Mouse (Mus musculus) embryonic facial prominence, embryonic 12.5 days (tissue): Measurements from ENCODE around the gene Icam1. TPM values are rescaled to one million over a fixed set of nuclear protein-coding genes. Genes with fewer than 3 reads are reported as not detected.
"Not testable (repeated sequence)": the region's sequence is repeated elsewhere in the genome, so short reads cannot be mapped to it uniquely, and the experiment has no call there.

Experiments
- ATAC-seq: fragments of 200-750 bp; cut with Nextera tagmentation; 2 replicates; pipeline ENCODE4 v1.8.0; 2017; ENCODE audit not compliant: insufficient number of reproducible peaks, insufficient read depth, low FRiP score, low TSS enrichment
- H3K27ac ChIP-seq: fragments of 300-500 bp; sonication (generic); 2 replicates; pipeline ENCODE4 v1.5.1; 2016; ENCODE audit warnings: mild to moderate bottlenecking
- H3K27me3 ChIP-seq: fragments of 300-500 bp; sonication (generic); 2 replicates; pipeline ENCODE4 v1.6.1; 2016; ENCODE audit warnings: mild to moderate bottlenecking, moderate library complexity
- H3K36me3 ChIP-seq: fragments of 300-500 bp; sonication (generic); 2 replicates; pipeline ENCODE4 v1.6.1; 2016; ENCODE audit warnings: mild to moderate bottlenecking
- H3K4me1 ChIP-seq: fragments of 300-500 bp; sonication (generic); 2 replicates; pipeline ENCODE4 v1.6.1; 2016
- H3K4me2 ChIP-seq: fragments of 300-500 bp; sonication (generic); replicated peaks from 2 replicates; pipeline ENCODE4 v1.6.1; 2016; ENCODE audit warnings: mild to moderate bottlenecking, moderate library complexity
- H3K4me3 ChIP-seq: fragments of 300-500 bp; sonication (generic); 2 replicates; pipeline ENCODE4 v1.5.1; 2016; ENCODE audit warnings: mild to moderate bottlenecking
- H3K9ac ChIP-seq: fragments of 300-500 bp; sonication (generic); 2 replicates; pipeline ENCODE4 v1.6.1; 2016; ENCODE audit warnings: mild to moderate bottlenecking, moderate library complexity
- H3K9me3 ChIP-seq: fragments of 300-500 bp; sonication (generic); 2 replicates; pipeline ENCODE4 v1.6.1; 2016; ENCODE audit warnings: mild to moderate bottlenecking, moderate library complexity
- WGBS: fragments of 180-500 bp; shearing (Covaris S2); methylation state at CpG from one replicate; pipeline ENCODE4 v1.1.7; 2016; 5-methylcytosine and 5-hydroxymethylcytosine counted together
- polyA plus RNA-seq: library from polyadenylated mRNA; unstranded; fragments of >200 nt; fragmentation: Nextera tagmentation; extraction: Ambion mirVana; gene quantifications from 2 replicates; pipeline ENCODE4 v1.2.1, GENCODE M21; 2016

The Icam1 gene
- polyA plus RNA-seq, 1 experiment from 2014 or later = 9.0 TPM

DNA sequence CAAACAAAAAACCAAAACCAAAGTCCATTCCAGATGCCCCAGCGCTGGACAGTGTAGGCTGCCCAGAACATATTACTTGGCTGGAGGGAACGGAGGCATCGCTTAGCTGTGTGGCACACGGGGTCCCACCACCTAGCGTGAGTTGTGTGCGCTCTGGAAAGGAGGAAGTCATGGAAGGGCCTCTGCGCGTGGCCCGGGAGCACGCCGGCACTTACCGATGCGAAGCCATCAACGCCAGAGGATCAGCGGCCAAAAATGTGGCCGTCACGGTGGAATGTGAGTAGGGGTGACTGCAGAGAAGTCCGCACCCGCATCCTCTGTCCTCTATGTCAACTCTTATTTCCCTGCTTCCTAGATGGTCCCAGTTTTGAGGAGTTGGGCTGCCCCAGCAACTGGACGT lies 20.4 kb downstream of the Icam1 start:
- no peak for ATAC-seq
- Histone ChIP-seq H3K4me2 (peak overlapping the region; percentile 64; the same call in 1 of the 2 replicates), H3K36me3 (no peaks in the 10 kb centered on the region), H3K27me3 (peaks cover 95% of the 10 kb centered on the region), H3K4me3 (no peak overlapping the region; the same call in 1 of the 2 replicates), H3K9ac (no peak overlapping the region), H3K9me3 (peaks cover 7% of the 10 kb centered on the region; the same call in 1 of the 2 replicates), H3K4me1 (peaks cover 47% of the 10 kb centered on the region), H3K27ac (no peak overlapping the region)
- 7% methylated on average over 20 of the region's 20 CpGs for WGBS

DNA sequence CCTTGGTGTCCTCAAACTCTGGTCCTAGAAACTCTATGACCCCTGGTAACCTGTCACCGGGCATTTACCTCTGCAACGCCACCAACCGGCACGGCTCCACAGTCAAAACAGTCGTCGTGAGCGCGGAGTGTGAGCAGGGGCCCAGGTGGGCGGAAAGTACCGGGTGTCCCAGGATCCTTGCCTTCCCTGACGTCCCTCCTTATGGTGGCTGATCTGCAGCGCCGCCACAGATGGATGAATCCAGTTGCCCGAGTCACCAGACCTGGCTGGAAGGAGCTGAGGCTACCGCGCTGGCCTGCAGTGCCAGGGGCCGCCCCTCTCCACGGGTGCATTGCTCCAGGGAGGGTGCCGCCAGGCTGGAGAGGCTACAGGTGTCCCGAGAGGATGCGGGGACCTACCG lies 20.9 kb downstream of the Icam1 start:
- Histone ChIP-seq H3K4me3 (peak overlapping the region; percentile 37; the same call in 1 of the 2 replicates), H3K27ac (no peak overlapping the region), H3K4me2 (peak overlapping the region; percentile 64), H3K9ac (no peak overlapping the region), H3K27me3 (peaks cover 95% of the 10 kb centered on the region), H3K4me1 (peaks cover 46% of the 10 kb centered on the region), H3K36me3 (no peaks in the 10 kb centered on the region), H3K9me3 (peaks cover 7% of the 10 kb centered on the region; the same call in 1 of the 2 replicates)
- under 1% methylated on average over 22 of the region's 22 CpGs for WGBS
- no peak for ATAC-seq

DNA sequence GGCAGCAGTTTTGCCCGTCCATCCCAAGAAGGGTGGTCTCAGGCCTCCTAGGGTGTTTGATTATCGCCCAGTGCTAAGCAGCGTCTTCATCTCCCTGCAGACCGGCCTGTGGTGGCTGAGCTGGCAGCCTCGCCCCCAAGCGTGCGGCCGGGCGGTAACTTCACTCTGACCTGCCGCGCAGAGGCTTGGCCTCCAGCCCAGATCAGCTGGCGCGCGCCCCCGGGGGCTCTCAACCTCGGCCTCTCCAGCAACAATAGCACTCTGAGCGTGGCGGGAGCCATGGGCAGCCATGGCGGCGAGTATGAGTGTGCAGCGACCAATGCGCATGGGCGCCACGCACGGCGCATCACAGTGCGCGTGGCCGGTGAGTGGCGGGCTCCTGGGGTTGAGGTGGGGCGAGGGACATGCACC lies 21.7 kb downstream of the Icam1 start:
- ATAC-seq = no peak

DNA sequence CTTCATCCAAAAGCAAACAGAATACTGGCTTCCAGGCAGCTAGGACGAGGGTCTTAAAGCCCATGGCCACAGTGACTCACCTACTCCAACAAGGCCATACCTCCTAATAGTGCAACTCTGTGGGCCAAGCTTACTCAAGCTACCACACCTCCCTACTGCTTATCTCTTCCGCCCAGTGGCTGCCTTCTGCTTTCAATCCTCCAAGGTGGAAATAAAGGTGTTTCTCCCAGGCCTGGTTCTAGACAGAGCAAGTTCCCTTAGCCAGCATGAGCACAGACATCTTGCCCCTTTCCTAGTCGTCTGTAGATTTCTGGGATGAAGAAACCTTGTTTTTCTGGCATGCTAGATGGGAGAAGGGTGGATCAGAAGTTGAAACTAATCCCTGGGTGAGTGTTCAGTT lies 24.0 kb downstream of the Icam1 start:
- Histone ChIP-seq H3K27me3 (peaks cover 66% of the 10 kb centered on the region), H3K9ac (no peak overlapping the region), H3K27ac (no peak overlapping the region), H3K4me2 (no peak overlapping the region), H3K36me3 (no peaks in the 10 kb centered on the region), H3K9me3 (peaks cover 7% of the 10 kb centered on the region; the same call in 1 of the 2 replicates), H3K4me3 (no peak overlapping the region), H3K4me1 (peaks cover 23% of the 10 kb centered on the region; the same call in 1 of the 2 replicates)
- no peak for ATAC-seq
- WGBS = 70% methylated on average over 3 of the region's 3 CpGs

More for the DNA sequence above, 21.7 kb downstream of the Icam1 start:
- Histone ChIP-seq H3K4me2 (peak overlapping the region; percentile 64), H3K9ac (peak overlapping the region; percentile 41; the same call in 1 of the 2 replicates), H3K27me3 (peaks cover 87% of the 10 kb centered on the region), H3K4me1 (peaks cover 38% of the 10 kb centered on the region; the same call in 1 of the 2 replicates), H3K9me3 (peaks cover 7% of the 10 kb centered on the region; the same call in 1 of the 2 replicates), H3K36me3 (no peaks in the 10 kb centered on the region), H3K27ac (no peak overlapping the region), H3K4me3 (peak overlapping the region; percentile 37)
- WGBS = 3% methylated on average over 31 of the region's 31 CpGs

DNA sequence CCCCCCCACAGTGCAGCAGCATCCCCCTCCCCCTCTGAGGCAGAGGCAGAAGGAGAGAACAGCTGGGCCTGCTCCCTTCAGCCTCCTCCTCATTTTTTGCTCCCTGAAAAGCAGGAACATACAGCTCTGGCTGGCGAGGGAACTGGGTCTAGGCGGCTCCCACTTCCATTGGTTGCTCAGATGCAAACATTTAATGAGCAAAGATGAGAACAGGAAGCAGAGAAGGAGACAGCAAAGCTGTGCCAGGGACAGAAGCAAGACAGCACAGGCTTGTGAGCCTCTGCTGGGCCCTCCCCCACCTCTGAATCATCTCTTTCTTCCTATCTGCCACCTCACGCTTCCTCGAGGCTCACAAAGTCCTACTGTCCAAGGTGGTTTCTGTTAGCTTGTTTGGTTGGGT lies 25.5 kb downstream of the Icam1 start:
- ATAC-seq = no peak
- H3K4me1 ChIP-seq = peaks cover 23% of the 10 kb centered on the region; the same call in 1 of the 2 replicates
- H3K9me3 ChIP-seq = peaks cover 7% of the 10 kb centered on the region; the same call in 1 of the 2 replicates
- WGBS = 34% methylated on average over 4 of the region's 4 CpGs
- no peak overlapping the region for H3K27ac ChIP-seq
- H3K4me3 ChIP-seq = no peak overlapping the region
- peaks cover 52% of the 10 kb centered on the region for H3K27me3 ChIP-seq
- no peak overlapping the region for H3K4me2 ChIP-seq
- H3K36me3 ChIP-seq = no peaks in the 10 kb centered on the region
- H3K9ac ChIP-seq = no peak overlapping the region

DNA sequence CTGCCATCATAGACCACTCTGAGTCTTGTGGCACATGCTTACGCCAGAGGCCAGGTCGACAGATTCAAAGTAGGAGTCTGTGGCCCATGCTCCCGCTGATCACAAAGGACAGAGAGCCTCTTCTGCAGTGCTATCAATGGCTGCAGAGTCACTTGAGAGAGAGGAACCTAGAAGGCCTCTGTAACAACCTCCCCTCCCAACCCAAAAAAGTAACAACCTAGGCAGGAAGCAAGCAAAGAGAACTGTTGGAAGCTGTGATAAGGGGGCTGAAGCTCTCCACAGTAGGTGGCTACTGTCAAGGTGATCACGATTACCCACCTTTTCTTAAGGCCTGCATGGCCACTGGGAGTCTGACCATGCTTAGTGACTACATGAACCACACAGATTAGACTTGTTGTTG lies 27.8 kb downstream of the Icam1 start:
- Histone ChIP-seq H3K36me3 (no peaks in the 10 kb centered on the region), H3K27me3 (peaks cover 31% of the 10 kb centered on the region), H3K4me2 (no peak overlapping the region), H3K27ac (no peak overlapping the region), H3K9me3 (peaks cover 7% of the 10 kb centered on the region; the same call in 1 of the 2 replicates), H3K4me3 (no peak overlapping the region), H3K4me1 (peaks cover 7% of the 10 kb centered on the region; the same call in 1 of the 2 replicates), H3K9ac (no peak overlapping the region)
- WGBS = 91% methylated on average over 4 of the region's 4 CpGs
- ATAC-seq = no peak

DNA sequence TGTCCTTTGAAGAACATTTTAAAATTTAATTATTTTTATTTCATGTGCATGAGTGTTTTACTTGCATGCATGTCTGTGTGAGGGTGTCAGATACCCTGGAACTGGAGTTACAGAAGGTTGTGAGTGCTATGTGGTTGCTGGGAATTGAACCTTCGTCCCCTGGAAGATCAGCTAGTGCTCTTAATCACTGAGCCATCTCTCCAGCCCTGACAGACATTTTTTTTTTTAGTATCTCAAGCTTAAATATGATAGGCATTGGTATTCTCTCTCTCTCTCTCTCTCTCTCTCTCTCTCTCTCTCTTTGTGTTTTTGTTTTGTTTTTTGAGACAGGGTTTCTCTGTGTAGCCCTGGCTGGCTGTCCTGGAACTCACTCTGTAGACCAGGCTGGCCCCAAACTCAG lies 29.0 kb downstream of the Icam1 start:
- not testable (repeated sequence) for H3K9ac ChIP-seq, H3K27ac ChIP-seq, ATAC-seq, H3K4me2 ChIP-seq, H3K4me1 ChIP-seq, H3K9me3 ChIP-seq, H3K4me3 ChIP-seq, H3K36me3 ChIP-seq
- WGBS = 58% methylated on average over 1 of the region's 1 CpGs
- peaks cover 19% of the 10 kb centered on the region for H3K27me3 ChIP-seq

DNA sequence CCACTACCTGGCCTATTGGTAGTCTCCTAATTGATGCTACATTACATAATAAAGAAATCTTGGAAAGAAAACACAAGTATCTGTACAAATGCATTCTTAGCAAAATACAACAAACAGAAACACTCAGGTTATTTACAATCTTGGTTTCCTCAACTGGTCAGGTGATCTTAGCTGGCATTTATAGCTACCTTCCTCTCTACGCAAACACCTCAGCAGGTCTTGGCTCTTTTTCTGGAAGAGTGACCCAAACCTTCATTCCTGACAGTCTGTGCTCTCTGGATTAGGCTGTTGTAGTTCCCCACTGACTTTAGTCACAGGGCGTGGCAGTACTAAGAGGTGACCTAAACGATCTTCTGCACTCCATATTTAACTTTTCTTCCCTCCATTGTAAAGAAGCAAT lies 29.4 kb downstream of the Icam1 start:
- Histone ChIP-seq H3K4me1 (peaks cover 7% of the 10 kb centered on the region; the same call in 1 of the 2 replicates), H3K4me2 (no peak overlapping the region), H3K27ac (no peak overlapping the region), H3K4me3 (no peak overlapping the region), H3K27me3 (peaks cover 14% of the 10 kb centered on the region), H3K36me3 (no peaks in the 10 kb centered on the region), H3K9me3 (no peaks in the 10 kb centered on the region), H3K9ac (no peak overlapping the region)
- 79% methylated on average over 3 of the region's 3 CpGs for WGBS
- no peak for ATAC-seq

DNA sequence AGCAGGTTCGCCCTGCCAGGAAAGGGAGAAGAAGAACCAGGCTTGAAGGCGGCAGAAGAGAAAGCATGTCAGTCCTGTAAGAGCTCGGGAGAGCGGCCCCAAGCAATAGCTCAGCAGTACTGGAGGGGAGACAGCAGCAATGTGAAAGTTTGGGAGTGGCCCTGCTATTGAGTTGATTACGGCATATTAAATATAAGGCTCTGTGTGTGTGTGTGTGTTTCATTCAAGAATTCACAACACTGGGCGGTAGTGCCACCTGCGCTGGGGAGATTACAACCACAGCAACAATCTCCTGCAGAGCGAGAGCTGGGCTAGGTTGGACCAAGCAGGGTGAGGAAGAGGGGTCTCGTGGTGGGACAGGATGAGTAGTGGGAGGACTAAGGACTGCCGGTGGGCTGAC lies 35.8 kb downstream of the Icam1 start:
- H3K4me1 ChIP-seq = no peaks in the 10 kb centered on the region
- H3K9me3 ChIP-seq = no peaks in the 10 kb centered on the region
- no peak for ATAC-seq
- H3K27me3 ChIP-seq = no peaks in the 10 kb centered on the region
- no peak overlapping the region for H3K4me3 ChIP-seq
- H3K9ac ChIP-seq = no peak overlapping the region
- no peak overlapping the region for H3K27ac ChIP-seq
- no peaks in the 10 kb centered on the region for H3K36me3 ChIP-seq
- H3K4me2 ChIP-seq = no peak overlapping the region
- WGBS = 68% methylated on average over 10 of the region's 10 CpGs

DNA sequence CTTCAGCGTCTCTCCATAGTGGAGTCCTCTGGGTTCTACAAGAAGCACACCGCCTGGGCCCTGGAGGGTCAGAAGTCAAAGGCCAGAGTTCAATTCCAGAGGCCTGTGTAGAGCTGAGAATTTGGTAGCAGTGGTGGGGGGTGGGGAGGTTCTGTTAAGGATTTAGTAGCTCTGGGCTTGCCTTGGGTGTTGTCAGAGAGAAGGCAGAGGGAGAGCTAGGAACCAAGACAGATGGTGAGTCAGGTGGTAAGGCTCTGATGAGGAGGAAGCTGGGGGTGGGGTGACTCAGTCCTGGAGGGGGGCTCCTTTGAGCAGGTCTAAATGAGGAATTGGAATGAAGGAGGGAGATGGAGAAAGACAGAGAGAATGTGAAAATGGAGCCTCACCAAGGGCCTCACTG lies 47.1 kb downstream of the Icam1 start:
- Histone ChIP-seq H3K9me3 (no peaks in the 10 kb centered on the region), H3K36me3 (peaks cover 33% of the 10 kb centered on the region), H3K27ac (no peak overlapping the region), H3K4me2 (no peak overlapping the region), H3K4me3 (no peak overlapping the region), H3K27me3 (no peaks in the 10 kb centered on the region), H3K9ac (no peak overlapping the region), H3K4me1 (no peaks in the 10 kb centered on the region)
- ATAC-seq = no peak
- 66% methylated on average over 2 of the region's 2 CpGs for WGBS

DNA sequence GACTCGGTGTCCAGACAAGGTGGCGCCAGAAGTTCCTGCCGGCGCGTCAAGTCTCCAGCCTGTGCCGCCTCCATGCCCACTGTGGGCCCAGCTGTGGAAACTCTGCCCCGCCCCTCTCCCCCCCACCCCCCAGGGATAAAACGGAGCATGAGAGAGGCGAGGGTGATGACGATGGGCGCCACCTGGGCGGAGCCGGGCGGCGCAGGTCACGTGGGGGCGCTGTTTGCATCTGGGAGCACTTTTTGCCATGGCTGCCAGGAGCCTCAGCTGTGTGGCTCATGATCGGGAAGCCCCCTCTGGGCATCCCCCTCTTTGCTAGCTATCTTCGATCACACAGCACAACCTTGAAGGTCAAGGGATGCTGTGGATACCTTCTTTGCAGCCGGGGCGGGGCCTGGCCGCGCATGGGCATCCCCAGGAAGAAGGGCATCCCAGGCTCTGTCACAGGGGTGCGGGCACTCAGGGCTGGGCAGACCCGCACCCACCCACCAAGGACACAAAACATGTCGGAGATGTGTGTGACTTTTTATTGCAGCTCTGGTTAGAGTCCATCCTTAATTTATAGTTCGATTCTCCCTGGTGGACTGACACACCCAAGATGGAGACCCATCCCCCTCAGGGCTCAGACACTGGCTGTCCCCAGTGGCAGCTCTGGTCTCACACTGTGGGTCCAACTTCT lies 51.4 kb downstream of the Icam1 start, which contains the start of gene Zglp1:
TSS of gene Zglp1 (minus strand) at position 88 of the 679 bp plus-strand sequence.
- Histone ChIP-seq H3K27me3 (no peaks in the 10 kb centered on the region), H3K4me1 (peaks cover under 1% of the 10 kb centered on the region; the same call in 1 of the 2 replicates), H3K27ac (no peak within 1 kb of the TSS), H3K9me3 (no peaks in the 10 kb centered on the region), H3K4me2 (no peak within 1 kb of the TSS), H3K4me3 (no peak within 1 kb of the TSS), H3K9ac (no peak within 1 kb of the TSS), H3K36me3 (peaks cover 50% of the 10 kb centered on the region)
- no peak for ATAC-seq
- WGBS = 77% methylated on average over 27 of the region's 27 CpGs

DNA sequence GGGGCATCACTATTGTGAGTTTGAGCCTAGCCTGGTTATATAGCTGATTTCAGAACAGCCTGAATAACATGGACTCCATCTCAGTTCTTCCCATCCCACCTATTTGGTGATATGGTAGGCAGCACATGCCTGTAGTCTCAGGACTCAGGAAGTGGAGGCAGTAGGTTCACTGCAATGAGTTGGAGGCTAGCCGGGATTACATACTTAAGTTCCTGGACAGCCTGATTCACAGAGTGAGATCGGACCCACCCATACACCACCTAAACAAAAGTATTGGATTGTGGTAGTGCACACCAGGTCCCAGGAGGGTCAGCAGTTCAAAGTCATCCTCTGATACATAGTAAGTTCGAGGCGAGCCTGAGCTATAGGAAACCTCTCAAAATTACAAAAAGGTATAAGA lies 56.9 kb downstream of the Icam1 start:
- Histone ChIP-seq H3K9ac (peak overlapping the region; percentile 77), H3K4me1 (peaks cover 6% of the 10 kb centered on the region), H3K4me2 (peak overlapping the region; percentile 78), H3K36me3 (peaks cover 50% of the 10 kb centered on the region), H3K9me3 (no peaks in the 10 kb centered on the region), H3K4me3 (peak overlapping the region; percentile 89), H3K27me3 (no peaks in the 10 kb centered on the region), H3K27ac (no peak overlapping the region)
- ATAC-seq = no peak
- 15% methylated on average over 4 of the region's 4 CpGs for WGBS
